Mouse (Mus musculus) kidney, postnatal 14 days (tissue): ENCODE results near the gene Tmem35b.
"Not testable (repeated sequence)": the region's sequence is repeated elsewhere in the genome, so short reads cannot be mapped to it uniquely, and the experiment has no call there.

Experiments
- DNase-seq: peaks from one replicate; pipeline ENCODE4 v3.0.0; 2022; ENCODE audit warnings: mixed read lengths

Gene Tmem35b

DNA sequence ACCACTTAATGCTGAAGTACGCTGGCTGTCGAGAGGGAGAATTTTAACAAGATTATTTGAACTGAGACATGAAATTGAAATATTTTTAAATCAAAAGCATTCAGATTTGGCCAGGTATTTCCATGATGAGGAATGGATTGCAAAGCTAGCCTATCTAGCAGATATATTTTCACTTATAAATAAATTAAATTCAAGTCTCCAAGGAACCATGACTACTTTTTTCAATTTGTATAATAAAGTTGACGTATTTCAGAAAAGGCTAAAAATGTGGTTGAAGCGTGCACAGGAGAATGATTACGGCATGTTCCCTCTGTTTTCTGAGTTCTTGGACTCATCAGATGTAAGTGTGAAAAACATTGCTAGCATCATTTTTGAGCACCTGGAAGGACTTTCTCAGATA lies at the start of gene Tmem35b:
Tmem35b (plus strand) TSS at position 301 of the 400 bp plus-strand sequence.
- DNase-seq, result no peak

- no peak for DNase-seq
These were observed 48.6 kb upstream of the Tmem35b start for GRCm38 (mm10) chr4:127074915-127075314.

GRCm38 (mm10) chr4:127076875-127077548 lies 46.5 kb upstream of the Tmem35b start, which contains the start of gene Zmym6:
Gene Zmym6 (plus strand): TSS chr4:127077383.
- DNase-seq, result peak; percentile 96

GRCm38 (mm10) chr4:127080806-127081205 lies 42.7 kb upstream of the Tmem35b start:
- DNase-seq, result no peak

DNA sequence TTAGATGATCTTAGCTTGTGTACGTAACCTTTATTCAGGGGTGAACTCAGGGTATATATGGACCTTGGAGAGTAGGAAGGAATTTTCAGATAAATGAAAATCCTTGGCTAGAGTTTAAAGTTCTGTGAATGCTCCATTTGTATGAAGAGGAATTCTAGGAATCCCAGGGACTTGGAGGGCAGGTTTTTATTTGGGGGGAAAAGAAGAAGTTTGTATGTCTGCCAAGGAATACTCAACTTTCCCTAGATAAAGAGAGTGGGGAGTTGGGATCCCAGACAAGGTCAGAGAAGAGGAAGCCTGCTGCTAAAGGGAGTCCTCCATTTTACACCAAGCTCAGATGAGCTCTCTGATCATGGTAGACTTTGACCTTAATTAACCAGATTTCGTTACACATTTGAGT lies 40.4 kb upstream of the Tmem35b start:
- no peak for DNase-seq

- no peak for DNase-seq
These were observed 37.7 kb upstream of the Tmem35b start for GRCm38 (mm10) chr4:127085761-127086160.

DNA sequence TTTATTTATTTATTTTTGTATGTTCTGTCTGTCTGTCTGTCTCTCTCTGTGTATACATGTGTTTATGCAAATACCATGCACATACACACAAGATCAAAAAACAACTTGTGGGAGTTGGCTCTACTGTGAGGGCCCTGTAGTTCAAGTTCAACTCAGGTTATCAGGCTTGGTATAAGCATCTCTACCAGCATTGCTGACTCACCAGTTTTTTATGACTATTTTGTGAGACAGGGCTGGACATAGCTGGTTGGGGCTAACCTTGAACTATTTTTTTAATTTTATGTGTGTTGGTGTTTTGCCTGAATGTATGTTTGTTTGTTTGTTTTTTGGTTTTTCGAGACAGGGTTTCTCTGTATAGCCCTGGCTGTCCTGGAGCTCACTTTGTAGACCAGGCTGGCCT lies 32.3 kb upstream of the Tmem35b start:
- DNase-seq, result no peak

DNA sequence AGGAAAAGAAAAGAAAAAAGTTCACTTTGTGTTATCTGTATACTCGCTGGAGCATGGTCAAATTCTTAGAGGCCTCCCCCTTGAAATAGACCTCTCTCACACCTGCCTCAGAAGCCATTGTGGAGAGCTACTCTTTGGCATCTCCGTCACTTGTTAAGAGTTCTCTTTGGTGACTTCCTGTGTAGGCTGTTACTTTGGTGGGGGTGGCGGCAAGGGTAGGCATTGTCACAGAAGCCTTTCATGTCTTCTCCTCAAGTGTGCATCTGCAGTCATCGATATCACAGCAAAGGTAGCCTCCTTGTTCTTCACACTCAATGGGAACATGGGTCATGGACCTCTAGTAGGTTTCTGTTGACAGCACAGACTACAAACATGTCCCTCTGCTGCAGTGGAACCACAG lies 28.4 kb upstream of the Tmem35b start:
- DNase-seq, result no peak

DNA sequence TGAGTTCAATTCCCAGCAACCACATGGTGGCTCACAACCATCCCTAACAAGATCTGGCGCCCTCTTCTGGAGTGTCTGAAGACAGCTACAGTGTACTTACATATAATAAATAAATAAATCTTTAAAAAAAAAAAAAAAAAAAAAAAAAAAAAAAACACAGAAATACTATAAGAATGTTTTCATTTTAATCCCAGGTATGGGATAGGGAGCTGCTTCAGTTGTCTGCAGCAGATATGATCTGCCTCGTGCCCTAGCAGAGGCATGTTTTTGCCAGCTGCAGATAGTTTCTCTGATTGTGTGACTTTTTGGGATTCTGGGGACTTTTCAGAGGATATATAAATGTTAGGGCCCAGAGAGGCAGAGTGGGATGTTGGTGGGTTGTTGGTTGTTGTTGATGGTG lies 23.9 kb upstream of the Tmem35b start:
- not testable (repeated sequence) for DNase-seq

DNA sequence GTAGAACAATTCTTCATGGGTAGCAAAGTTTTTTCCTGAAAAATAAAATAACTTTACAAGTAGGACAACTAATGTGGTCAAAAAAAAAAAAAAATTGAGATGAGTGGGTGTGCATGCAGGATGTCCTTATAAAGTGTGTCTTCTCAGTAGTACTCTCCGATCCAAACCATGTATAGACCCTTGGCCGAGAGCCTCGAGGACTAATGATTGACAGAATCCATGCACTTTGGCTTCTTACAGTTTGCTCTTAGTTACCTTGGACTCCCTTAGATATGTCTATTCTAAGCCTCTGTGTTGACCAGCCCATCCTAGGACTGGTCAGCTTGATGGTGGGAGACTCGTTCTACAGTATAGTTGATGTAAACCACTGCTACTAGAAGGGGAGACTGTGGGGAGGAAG lies 15.9 kb upstream of the Tmem35b start:
- peak; percentile 51 for DNase-seq

DNA sequence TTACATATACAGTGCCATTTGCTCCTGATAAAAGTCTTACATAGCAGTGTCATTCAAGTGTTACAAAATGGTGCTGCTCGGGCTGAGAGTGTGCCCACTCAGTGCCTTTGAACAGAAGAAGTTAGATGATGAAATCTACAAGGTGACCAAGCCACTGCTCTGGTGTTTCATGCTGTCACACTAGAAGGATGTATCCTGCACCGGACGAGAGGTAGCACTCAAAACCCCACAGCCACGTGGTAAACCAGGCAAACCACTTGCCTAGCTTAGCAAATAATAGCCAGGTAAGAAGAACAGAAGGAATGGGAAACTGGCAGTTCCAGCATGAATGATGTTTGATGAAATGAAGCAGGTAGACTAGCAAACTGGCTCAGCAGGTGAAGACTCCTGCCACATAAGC lies 12.9 kb upstream of the Tmem35b start:
- DNase-seq, result no peak

DNA sequence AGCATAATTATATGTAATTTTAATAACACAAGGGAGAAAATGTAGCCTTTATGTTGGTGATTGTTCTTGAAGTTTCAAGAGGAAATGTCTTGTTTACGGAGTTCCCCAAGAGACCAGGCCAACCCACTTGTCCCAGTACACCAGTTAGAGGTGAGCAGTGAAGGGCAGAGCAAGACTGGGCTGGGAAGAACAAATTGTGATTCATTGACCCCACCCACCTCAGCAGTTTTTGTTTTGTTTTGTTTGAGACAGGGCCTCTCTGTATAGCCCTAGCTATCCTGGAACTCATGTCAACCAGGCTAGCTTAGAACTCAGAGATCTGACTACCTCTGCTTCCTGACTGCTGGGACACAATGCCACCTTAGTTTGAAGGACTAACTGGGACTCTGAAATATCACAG lies 840 bp downstream of the Tmem35b start:
- DNase-seq, result no peak

- peak; percentile 93 for DNase-seq
These were observed 2.5 kb downstream of the Tmem35b start for GRCm38 (mm10) chr4:127125834-127126463.

GRCm38 (mm10) chr4:127134687-127135086 lies 11.2 kb downstream of the Tmem35b start:
- DNase-seq, result no peak

DNA sequence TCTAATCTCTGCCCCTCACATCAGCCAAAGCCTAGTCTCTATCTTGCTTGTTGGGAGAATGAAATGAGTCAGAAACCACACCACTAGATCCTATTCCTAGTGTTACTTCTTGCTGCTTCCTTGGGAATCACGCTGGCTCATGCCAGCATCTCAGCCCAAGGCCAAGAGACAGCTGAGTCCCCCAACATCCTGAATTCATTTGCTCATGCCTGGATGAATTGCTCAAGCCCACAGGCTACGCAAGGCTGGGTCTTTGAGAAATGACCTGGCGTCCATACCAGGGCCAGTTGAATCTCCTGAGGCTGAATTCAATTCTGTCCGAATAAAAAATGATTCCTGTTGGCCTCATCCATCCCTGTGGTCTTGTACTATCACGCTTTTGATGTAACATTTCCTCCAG lies 14.1 kb downstream of the Tmem35b start:
- no peak for DNase-seq

DNA sequence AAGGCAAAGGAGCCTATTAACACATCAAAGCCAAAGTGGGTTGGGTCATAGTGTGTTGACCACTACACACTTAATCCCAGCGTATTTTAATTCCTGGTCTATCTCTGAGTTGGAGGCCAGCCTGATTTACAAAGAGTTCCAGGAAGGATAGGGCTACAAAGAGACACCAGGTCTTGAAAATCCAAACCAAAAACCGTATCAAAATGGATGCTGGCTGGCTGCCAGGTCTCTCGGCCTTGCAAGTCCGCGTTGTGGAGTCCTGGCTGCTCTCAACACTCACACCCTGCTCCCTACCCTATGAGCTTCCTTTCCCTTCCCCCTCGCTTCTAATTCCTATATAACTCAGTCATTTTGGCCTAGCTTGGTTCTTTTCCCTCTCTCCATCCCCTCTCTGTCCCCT lies 15.0 kb downstream of the Tmem35b start:
- DNase-seq, result no peak

DNA sequence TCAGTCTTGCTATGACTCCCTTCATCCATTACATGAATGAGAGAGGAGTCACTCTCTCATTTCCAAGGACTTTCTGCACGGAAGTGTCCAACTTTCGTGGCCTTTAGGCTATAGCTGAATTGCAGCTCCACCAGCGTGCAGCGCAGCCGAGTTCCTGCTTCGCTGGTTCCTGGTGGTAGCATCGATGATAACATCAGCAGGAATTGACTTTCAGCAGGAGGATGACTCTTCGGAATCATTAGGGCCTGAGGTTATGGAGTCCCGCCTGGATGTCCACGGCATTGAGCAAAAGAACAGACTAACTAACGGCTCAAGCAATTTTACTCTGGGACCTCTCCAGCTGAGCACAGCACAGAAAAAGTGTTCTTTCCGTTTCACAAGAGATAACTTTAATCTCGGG lies 26.5 kb downstream of the Tmem35b start:
- DNase-seq, result no peak

DNA sequence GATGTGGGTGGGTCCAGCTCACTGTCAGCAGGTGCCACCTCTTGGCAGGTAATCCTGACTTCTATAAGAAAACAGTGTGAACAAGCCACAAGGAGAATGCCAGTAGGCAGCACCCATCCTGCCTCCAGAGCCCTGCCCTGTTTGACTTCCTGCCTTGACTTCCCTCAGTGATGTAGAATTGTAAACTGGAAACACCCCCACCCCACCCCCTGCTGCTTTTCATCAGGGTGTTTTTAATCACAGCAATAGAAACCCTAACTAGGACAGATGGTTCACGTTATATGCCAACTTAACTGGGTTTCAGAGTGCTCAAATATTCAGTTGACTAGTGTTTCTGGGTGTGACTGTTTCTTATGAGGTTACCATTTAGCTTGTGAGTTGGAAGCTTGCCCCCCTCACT lies 29.9 kb downstream of the Tmem35b start:
- no peak for DNase-seq

DNA sequence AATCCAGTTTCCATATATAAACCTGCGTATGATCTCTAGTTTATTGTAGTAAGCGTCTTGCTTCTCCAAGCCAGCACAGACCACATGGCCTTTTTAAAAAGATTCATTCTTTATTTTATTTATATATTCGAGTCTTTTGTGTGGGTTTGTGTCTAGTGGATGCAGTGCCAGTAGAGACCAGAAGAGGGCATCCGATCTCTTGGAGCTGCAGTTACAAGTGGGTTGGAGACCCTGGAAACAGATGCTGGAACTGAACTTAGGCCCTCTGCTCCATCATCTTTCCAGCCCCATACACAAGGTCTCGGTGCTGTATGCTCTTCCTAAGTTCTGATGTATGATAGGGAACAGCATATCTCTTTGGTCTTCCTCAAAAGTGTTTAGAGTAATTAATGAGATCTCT lies 32.3 kb downstream of the Tmem35b start:
- no peak for DNase-seq

DNA sequence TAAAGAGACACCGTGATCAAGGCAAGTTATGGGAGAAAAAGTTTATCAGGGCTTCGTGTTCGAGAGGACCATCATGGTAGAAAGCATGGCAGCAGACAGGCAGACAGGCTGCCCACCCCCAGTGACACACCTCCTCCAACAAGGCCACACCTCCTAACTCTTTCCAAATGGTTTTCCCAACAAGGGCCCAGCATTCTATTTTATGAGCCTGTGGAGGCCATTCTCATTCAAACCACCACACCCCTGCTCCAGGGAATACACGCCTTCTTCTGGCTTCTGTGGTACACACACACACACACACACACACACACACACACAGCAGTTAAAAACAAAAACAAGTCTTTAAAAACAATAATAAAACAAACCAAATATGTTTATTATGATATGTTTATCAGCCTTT lies 34.3 kb downstream of the Tmem35b start:
- DNase-seq, result no peak

DNA sequence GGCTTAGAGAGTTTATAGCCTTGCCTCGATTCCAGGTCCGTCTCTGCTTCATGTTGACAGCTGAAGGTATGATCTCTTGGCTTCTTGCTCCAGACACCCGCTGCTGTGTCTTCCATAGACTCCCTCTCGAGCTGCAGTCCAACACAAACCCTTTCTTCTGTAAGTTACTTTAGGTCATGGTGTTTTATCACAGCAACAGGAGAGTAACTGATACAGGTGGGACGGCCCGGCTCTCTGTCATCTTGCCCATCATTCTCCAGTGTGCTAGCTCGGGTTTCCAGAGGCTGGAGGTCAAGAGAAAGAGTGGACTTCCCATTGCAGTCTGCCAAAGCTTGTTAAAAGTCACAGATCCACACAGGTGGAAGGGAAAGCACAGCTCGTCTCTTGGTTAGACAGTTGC lies 40.4 kb downstream of the Tmem35b start:
- DNase-seq, result no peak

- no peak for DNase-seq
These were observed 43.6 kb downstream of the Tmem35b start for GRCm38 (mm10) chr4:127167096-127167495.

DNA sequence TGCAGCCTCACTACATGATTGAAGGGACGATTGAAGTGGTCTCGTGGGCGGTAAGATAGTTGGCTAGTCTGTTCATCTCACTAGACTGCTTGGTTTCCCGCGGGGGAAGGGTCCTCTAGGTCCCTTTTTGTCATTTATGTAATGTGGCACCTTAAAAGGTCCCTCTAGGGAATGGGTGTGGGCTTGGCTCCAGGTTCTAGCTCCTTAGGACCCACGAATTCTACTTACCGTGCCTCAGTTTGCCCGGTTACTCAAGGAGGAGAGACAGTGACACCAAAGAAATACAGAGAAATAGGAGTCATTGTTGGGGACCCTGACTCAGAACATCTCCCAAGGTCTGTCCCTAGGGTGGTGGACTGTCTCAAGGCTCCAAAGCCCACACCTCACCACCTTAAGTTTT lies 44.2 kb downstream of the Tmem35b start:
- no peak for DNase-seq

DNA sequence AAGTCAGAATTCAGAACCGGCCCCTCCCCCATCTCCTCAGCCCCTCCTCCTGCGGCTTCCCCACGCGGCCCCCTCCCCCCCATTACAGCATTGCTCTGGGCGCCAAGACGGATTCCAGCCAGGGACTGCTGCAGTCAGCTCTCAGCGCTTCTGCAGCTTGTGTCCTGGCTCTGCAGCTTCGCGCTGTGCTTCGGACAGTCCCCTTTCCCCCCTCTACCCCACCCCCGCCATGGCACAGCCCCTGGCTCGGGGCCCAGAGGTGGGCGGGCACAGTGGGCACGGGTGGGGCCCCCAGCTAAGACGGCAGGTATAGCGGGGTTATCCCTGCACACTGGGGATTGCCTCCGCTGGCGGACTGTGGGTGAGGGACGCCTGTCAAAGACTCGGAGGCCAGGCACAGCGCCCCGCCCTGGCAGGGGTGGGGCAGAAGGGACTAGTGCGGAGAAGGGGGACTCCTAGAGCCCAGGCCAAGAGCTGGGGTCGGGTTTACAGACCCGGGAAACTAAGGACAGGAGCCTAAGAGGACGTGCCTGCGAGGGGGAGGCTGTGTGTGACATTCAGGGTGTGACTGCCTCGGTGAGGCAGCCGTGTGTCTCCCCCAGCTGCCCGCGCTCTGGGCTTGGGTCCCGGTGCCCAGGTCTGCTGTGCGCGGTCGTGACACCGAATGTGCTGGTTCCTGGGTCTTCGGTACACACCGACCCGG lies 44.9 kb downstream of the Tmem35b start:
- DNase-seq, result peak; percentile 20
